Mouse (Mus musculus) intestine, embryonic 14.5 days (tissue): ENCODE measurements around the gene Ccl17. TPM values are rescaled to one million over a fixed set of nuclear protein-coding genes. Genes with fewer than 3 reads are reported as not detected.

Experiments used
- ATAC-seq: fragments of 200-750 bp; cut with Nextera tagmentation; replicated peaks from 2 replicates; pipeline ENCODE4 v1.8.0; 2017; ENCODE audit warnings: low read depth, moderate number of reproducible peaks, moderate TSS enrichment, moderate library complexity; ENCODE audit not compliant: low FRiP score, low TSS enrichment
- DNase-seq: peaks from one replicate; pipeline ENCODE4 v3.0.0-alpha.2; 2018; ENCODE audit warnings: low spot score
- H3K27ac ChIP-seq: fragments of 300-500 bp; sonication (generic); 2 replicates; pipeline ENCODE4 v1.5.1; 2014; ENCODE audit warnings: low read depth, mild to moderate bottlenecking, control low read depth
- H3K27me3 ChIP-seq: fragments of 300-500 bp; sonication (generic); replicated peaks from 2 replicates; pipeline ENCODE4 v1.6.1; 2014; ENCODE audit warnings: low read length, control low read depth; ENCODE audit not compliant: control insufficient read depth, insufficient read depth
- H3K36me3 ChIP-seq: fragments of 300-500 bp; sonication (generic); 2 replicates; pipeline ENCODE4 v1.6.1; 2014; ENCODE audit warnings: low read length, control low read depth; ENCODE audit not compliant: control insufficient read depth, insufficient read depth
- H3K4me1 ChIP-seq: fragments of 300-500 bp; sonication (generic); replicated peaks from 2 replicates; pipeline ENCODE4 v1.6.1; 2014; ENCODE audit warnings: low read length, control low read depth, mixed read lengths; ENCODE audit not compliant: control insufficient read depth, insufficient read depth
- H3K4me2 ChIP-seq: fragments of 300-500 bp; sonication (generic); 2 replicates; pipeline ENCODE4 v1.6.1; 2014; ENCODE audit warnings: low read length
- H3K4me3 ChIP-seq: fragments of 300-500 bp; sonication (generic); 2 replicates; pipeline ENCODE4 v1.5.1; 2014; ENCODE audit warnings: low read depth, low read length, control low read depth, mixed read lengths
- H3K9ac ChIP-seq: fragments of 300-500 bp; sonication (generic); 2 replicates; pipeline ENCODE4 v1.6.1; 2014; ENCODE audit warnings: mild to moderate bottlenecking, low read length
- H3K9me3 ChIP-seq: fragments of 300-500 bp; sonication (generic); 2 replicates; pipeline ENCODE4 v1.6.1; 2016; ENCODE audit warnings: low read length, control low read depth; ENCODE audit not compliant: control insufficient read depth
- WGBS: fragments of 180-500 bp; shearing (Covaris S2); extraction: QIAGEN DNeasy Blood & Tissue Kit; methylation state at CpG from one replicate; pipeline ENCODE4 v1.1.7; 2014; 5-methylcytosine and 5-hydroxymethylcytosine counted together
- polyA plus RNA-seq: library from polyadenylated mRNA; unstranded; fragments of >200 nt; fragmentation: Nextera tagmentation; extraction: Ambion mirVana; gene quantifications from 2 replicates; pipeline ENCODE4 v1.2.1, GENCODE M21; 2014

The Ccl17 gene
- polyA plus RNA-seq, 1 experiment from 2014 or later: not detected

DNA sequence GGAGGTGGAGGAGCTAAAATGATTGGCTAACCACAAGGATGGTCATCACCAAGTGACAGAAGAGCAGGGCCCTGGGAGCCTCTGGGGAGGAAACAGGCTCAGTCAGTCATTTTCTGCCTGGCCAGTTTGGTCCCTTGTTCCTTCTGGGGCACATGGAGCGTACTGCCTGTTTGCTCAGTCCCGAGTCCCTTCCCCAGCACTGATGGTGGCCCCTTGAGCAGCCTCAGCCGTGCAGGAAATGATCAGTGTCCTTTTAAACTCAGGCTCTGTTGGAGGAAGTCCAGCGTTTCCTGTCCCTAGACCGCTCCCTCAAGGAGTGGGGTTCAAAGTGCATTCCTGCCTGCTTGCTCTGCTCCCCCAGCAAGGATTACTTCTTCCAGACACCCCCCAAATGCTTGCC lies 31.8 kb upstream of the Ccl17 start:
- Histone ChIP-seq H3K4me1 (peaks cover 19% of the 10 kb centered on the region), H3K27me3 (peaks cover 10% of the 10 kb centered on the region), H3K36me3 (no peaks in the 10 kb centered on the region), H3K4me3 (no peak overlapping the region), H3K27ac (peak overlapping the region; percentile 75), H3K9ac (no peak overlapping the region), H3K9me3 (no peaks in the 10 kb centered on the region), H3K4me2 (no peak overlapping the region)
- 17% methylated on average over 5 of the region's 5 CpGs for WGBS
- DNase-seq (peak; percentile 69), ATAC-seq (0 out of 2 replicates have a peak, but pooled peaks have one; percentile 25)

GRCm38 (mm10) chr8:94778895-94779533 lies 31.2 kb upstream of the Ccl17 start:
- H3K9ac ChIP-seq: no peak overlapping the region
- H3K36me3 ChIP-seq: no peaks in the 10 kb centered on the region
- peaks cover 19% of the 10 kb centered on the region for H3K4me1 ChIP-seq
- ATAC-seq (no peak), DNase-seq (no peak)
- H3K9me3 ChIP-seq: no peaks in the 10 kb centered on the region
- H3K4me2 ChIP-seq: no peak overlapping the region
- H3K27me3 ChIP-seq: peaks cover 4% of the 10 kb centered on the region
- H3K27ac ChIP-seq: peak overlapping the region; percentile 75
- H3K4me3 ChIP-seq: no peak overlapping the region
- 75% methylated on average over 10 of the region's 10 CpGs for WGBS

DNA sequence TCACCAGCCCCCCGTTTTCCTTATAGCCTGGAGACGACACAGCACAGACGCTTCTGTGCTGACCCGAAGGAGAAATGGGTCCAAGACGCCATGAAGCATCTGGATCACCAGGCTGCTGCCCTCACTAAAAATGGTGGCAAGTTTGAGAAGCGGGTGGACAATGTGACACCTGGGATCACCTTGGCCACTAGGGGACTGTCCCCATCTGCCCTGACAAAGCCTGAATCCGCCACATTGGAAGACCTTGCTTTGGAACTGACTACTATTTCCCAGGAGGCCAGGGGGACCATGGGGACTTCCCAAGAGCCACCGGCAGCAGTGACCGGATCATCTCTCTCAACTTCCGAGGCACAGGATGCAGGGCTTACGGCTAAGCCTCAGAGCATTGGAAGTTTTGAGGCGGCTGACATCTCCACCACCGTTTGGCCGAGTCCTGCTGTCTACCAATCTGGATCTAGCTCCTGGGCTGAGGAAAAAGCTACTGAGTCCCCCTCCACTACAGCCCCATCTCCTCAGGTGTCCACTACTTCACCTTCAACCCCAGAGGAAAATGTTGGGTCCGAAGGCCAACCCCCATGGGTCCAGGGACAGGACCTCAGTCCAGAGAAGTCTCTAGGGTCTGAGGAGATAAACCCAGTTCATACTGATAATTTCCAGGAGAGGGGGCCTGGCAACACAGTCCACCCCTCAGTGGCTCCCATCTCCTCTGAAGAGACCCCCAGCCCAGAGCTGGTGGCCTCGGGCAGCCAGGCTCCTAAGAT lies 30.5 kb upstream of the Ccl17 start:
- Histone ChIP-seq H3K4me1 (peaks cover 19% of the 10 kb centered on the region), H3K4me3 (no peak overlapping the region), H3K9me3 (no peaks in the 10 kb centered on the region), H3K36me3 (no peaks in the 10 kb centered on the region), H3K27me3 (no peaks in the 10 kb centered on the region), H3K4me2 (no peak overlapping the region), H3K9ac (no peak overlapping the region), H3K27ac (no peak overlapping the region)
- ATAC-seq (no peak), DNase-seq (no peak)
- WGBS: 96% methylated on average over 16 of the region's 16 CpGs

DNA sequence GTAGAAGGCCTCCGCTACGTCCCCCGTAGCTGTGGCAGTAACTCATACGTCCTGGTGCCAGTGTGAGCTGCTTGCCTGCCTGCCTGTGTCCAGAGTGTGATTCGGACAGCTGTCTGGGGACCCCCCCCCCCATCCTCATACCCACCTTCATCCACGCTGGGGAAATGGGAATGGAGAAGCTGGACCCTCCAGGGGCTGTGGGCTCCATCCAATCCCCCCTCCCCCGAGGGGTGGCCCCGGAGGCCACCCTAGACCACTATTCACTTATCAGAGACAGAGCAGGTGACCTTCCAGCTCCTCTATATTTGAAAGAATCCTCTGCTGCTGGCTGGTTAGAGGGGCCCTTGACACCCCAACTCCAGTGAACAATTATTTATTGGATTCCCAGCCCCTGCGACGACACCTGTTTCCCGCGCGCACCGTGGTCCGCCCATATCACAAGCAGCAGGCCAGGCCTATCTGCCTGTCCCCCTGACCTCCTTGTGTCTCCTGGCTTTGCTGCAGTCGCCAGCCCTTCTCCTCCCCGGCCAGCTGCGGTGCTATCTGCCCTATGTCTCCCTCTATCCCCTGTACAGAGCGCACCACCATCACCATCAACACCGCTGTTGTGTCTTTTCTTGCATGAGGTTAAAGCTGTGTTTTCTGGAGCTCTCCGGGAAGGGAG lies 29.6 kb upstream of the Ccl17 start:
- DNase-seq (no peak), ATAC-seq (no peak)
- 80% methylated on average over 21 of the region's 21 CpGs for WGBS
- Histone ChIP-seq H3K4me3 (no peak overlapping the region), H3K4me2 (no peak overlapping the region), H3K36me3 (no peaks in the 10 kb centered on the region), H3K9ac (no peak overlapping the region), H3K27me3 (no peaks in the 10 kb centered on the region), H3K4me1 (peaks cover 19% of the 10 kb centered on the region), H3K9me3 (no peaks in the 10 kb centered on the region), H3K27ac (no peak overlapping the region)

GRCm38 (mm10) chr8:94781155-94781837 lies 29.0 kb upstream of the Ccl17 start:
- ATAC-seq: peak; percentile 26; the same call in 1 of the 2 replicates

GRCm38 (mm10) chr8:94781838-94782235 lies 28.4 kb upstream of the Ccl17 start:
- Histone ChIP-seq H3K9ac (no peak overlapping the region), H3K4me2 (peak overlapping the region; percentile 23; the same call in 1 of the 2 replicates), H3K36me3 (no peaks in the 10 kb centered on the region), H3K27me3 (no peaks in the 10 kb centered on the region), H3K4me3 (no peak overlapping the region), H3K9me3 (no peaks in the 10 kb centered on the region), H3K4me1 (peaks cover 19% of the 10 kb centered on the region), H3K27ac (peak overlapping the region; percentile 8; the same call in 1 of the 2 replicates)
- 6% methylated on average over 11 of the region's 11 CpGs for WGBS
- peak; percentile 74 for ATAC-seq
- DNase-seq: peak; percentile 81

More at GRCm38 (mm10) chr8:94781155-94781837, 29.0 kb upstream of the Ccl17 start:
- WGBS: 55% methylated on average over 7 of the region's 7 CpGs
- H3K4me3 ChIP-seq: no peak overlapping the region
- H3K9me3 ChIP-seq: no peaks in the 10 kb centered on the region
- H3K36me3 ChIP-seq: no peaks in the 10 kb centered on the region
- no peak overlapping the region for H3K4me2 ChIP-seq
- H3K27me3 ChIP-seq: no peaks in the 10 kb centered on the region
- peaks cover 19% of the 10 kb centered on the region for H3K4me1 ChIP-seq
- DNase-seq: peak; percentile 65
- H3K9ac ChIP-seq: no peak overlapping the region
- H3K27ac ChIP-seq: no peak overlapping the region

GRCm38 (mm10) chr8:94783890-94784289 lies 26.4 kb upstream of the Ccl17 start:
- DNase-seq (no peak), ATAC-seq (no peak)
- Histone ChIP-seq H3K4me2 (no peak overlapping the region), H3K9ac (no peak overlapping the region), H3K4me3 (no peak overlapping the region), H3K4me1 (peaks cover 10% of the 10 kb centered on the region), H3K9me3 (no peaks in the 10 kb centered on the region), H3K27me3 (no peaks in the 10 kb centered on the region), H3K27ac (no peak overlapping the region), H3K36me3 (no peaks in the 10 kb centered on the region)
- WGBS: 76% methylated on average over 4 of the region's 4 CpGs

DNA sequence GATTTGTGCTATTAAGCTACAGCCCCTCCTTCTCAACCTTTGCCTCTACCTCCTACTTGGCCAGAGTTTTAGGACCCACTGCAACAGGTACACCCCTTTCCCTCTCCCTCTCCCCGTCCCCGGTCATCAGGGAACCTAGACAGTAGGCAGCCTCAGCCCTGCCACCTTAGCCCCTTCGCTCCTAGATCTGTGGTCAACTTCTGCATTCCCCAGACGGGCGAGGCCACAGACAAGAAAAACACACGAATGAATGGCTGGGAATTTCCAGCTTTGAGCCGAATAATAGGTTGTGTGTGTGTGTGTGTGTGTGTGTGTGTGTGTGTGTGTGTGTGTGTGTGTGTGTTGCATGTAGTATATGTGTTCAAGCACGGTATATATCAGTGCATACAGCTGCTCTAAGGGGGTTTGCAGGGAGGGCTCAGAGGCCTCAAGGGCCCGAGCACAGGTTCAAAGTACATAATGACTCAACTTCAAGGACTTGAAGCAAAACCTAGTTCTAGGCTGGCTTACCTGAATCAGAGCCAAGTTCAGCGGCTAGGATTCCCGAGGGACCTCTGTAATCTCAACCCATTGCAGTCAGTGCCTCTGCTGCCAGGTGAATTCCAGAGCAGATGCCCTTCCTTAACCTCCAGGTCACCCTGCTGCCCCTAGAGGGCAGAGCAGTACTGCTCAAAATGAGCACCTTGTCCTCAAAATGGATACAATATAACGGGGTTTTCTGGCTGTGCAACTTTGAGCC lies 24.8 kb upstream of the Ccl17 start:
- Histone ChIP-seq H3K27ac (no peak overlapping the region; the same call in 1 of the 2 replicates), H3K9me3 (no peaks in the 10 kb centered on the region), H3K27me3 (no peaks in the 10 kb centered on the region), H3K9ac (no peak overlapping the region), H3K36me3 (no peaks in the 10 kb centered on the region), H3K4me3 (no peak overlapping the region), H3K4me1 (peaks cover 7% of the 10 kb centered on the region), H3K4me2 (no peak overlapping the region)
- ATAC-seq (no peak; the same call in 1 of the 2 replicates), DNase-seq (no peak)
- WGBS: 55% methylated on average over 12 of the region's 12 CpGs
